Mouse (Mus musculus): ENCODE measurements around the gene Fam193b. TPM values are rescaled to one million over a fixed set of nuclear protein-coding genes. Genes with fewer than 3 reads are reported as not detected.

Fam193b gene
- polyA plus RNA-seq, 1 experiment from 2014 or later = 50.0 TPM

DNA sequence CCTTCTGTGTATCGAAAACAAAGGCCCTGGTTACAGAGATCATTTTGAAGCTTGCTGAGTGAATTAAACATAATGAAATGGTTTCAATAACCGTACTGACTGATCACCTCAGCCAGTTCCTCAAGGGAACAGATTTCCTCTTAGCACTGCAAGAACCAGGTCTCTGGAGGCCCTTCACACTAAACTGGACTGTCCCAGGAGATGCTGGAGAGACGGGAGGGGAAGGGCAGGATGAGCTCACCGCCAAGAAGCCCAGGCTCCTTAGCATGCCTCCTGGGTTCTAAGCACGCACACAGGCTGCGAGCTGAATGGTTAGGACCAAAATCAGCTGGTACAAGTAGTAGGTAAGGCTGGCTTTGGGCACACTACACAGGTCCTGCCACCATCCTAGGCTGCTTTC lies 3.9 kb downstream of the Fam193b start:
- WGBS = 82% methylated on average over 6 of the region's 6 CpGs
- Histone ChIP-seq H3K36me3 (ENCODE audit: control insufficient read depth, insufficient read depth, low read length) (peaks cover 35% of the 10 kb centered on the region), H3K9me3 (ENCODE audit: control insufficient read depth, low read length) (no peaks in the 10 kb centered on the region), H3K9ac (replicated peaks; ENCODE audit: low read length) (no peak overlapping the region), H3K4me3 (replicated peaks; ENCODE audit: low read depth, low read length) (no peak overlapping the region), H3K27ac (replicated peaks; ENCODE audit: low read depth, low read length) (no peak overlapping the region), H3K27me3 (ENCODE audit: control insufficient read depth, insufficient read depth, low read length) (no peaks in the 10 kb centered on the region), H3K4me1 (ENCODE audit: control insufficient read depth, insufficient read depth, low read length) (peaks cover 20% of the 10 kb centered on the region), H3K4me2 (ENCODE audit: low read length) (no peak overlapping the region)
- ATAC-seq (ENCODE audit: low FRiP score, low TSS enrichment) (no peak), DNase-seq (no peak)

DNA sequence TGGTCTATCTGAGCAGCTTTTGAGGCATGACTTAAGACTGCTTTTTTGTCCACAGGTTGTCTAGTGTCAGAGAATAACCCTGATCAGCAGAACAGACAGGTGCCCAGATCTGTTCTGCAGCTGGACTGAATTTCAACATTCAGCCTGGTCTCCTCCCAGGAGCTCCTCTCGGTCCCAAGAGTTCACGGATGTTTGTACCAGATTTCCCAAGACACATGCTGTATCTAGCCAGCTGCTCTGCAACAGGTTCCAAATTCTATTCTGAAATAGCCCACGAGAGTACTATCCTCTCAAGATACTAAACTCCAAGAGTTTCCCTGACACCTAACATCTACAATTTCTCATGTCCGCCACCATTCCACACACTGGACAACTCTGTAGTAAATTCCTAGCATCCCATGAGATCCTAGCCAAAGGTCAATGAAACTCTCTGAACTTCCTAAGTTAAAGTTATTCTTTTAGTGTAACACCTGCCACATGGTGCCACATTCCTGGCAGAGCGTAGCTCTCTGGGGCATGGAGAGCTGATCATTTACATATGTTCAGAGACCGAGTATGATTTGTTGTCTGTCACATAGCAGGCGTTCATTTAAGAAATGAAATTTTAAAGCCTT lies 7.5 kb downstream of the Fam193b start:
- 87% methylated on average over 7 of the region's 7 CpGs for WGBS
- Histone ChIP-seq H3K4me1 (ENCODE audit: control insufficient read depth, insufficient read depth, low read length) (peaks cover 1% of the 10 kb centered on the region; the same call in 1 of the 2 replicates), H3K27me3 (ENCODE audit: control insufficient read depth, insufficient read depth, low read length) (no peaks in the 10 kb centered on the region), H3K9ac (replicated peaks; ENCODE audit: low read length) (no peak overlapping the region), H3K9me3 (ENCODE audit: control insufficient read depth, low read length) (no peaks in the 10 kb centered on the region), H3K36me3 (ENCODE audit: control insufficient read depth, insufficient read depth, low read length) (peaks cover 36% of the 10 kb centered on the region), H3K4me3 (replicated peaks; ENCODE audit: low read depth, low read length) (no peak overlapping the region), H3K27ac (replicated peaks; ENCODE audit: low read depth, low read length) (no peak overlapping the region), H3K4me2 (ENCODE audit: low read length) (no peak overlapping the region)
- ATAC-seq (ENCODE audit: low FRiP score, low TSS enrichment) (no peak), DNase-seq (no peak)

DNA sequence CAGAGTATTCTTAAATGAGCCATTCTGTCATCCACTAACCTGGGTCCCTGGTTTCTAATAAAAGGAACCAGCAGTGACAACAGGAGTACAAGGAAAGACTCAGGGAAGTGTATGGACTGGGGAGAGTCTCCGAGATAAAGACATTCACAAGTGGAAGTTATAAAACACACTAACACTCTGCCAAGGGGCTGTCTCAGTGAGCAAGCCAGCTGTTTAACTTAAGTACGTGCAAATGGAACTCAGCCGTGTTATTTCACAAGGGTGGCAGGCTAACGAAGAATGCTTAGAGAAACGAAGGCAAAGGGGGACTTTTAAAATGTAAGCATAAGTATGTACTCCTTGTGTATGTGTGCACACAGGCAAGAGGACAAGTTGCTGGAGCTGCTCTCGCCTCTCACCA lies 13.4 kb downstream of the Fam193b start:
- Histone ChIP-seq H3K4me3 (replicated peaks; ENCODE audit: low read depth, low read length) (no peak overlapping the region), H3K27me3 (ENCODE audit: control insufficient read depth, insufficient read depth, low read length) (no peaks in the 10 kb centered on the region), H3K36me3 (ENCODE audit: control insufficient read depth, insufficient read depth, low read length) (peaks cover 49% of the 10 kb centered on the region), H3K4me2 (ENCODE audit: low read length) (no peak overlapping the region), H3K4me1 (ENCODE audit: control insufficient read depth, insufficient read depth, low read length) (no peaks in the 10 kb centered on the region), H3K27ac (replicated peaks; ENCODE audit: low read depth, low read length) (no peak overlapping the region), H3K9ac (replicated peaks; ENCODE audit: low read length) (no peak overlapping the region), H3K9me3 (ENCODE audit: control insufficient read depth, low read length) (no peaks in the 10 kb centered on the region)
- DNase-seq = no peak
- ATAC-seq (ENCODE audit: low FRiP score, low TSS enrichment) = no peak
- WGBS = 94% methylated on average over 6 of the region's 6 CpGs

GRCm38 (mm10) chr13:55555921-55556320 lies 15.0 kb downstream of the Fam193b start:
- ATAC-seq (ENCODE audit: low FRiP score, low TSS enrichment) = no peak
- H3K36me3 ChIP-seq (ENCODE audit: control insufficient read depth, insufficient read depth, low read length) = peaks cover 57% of the 10 kb centered on the region

DNA sequence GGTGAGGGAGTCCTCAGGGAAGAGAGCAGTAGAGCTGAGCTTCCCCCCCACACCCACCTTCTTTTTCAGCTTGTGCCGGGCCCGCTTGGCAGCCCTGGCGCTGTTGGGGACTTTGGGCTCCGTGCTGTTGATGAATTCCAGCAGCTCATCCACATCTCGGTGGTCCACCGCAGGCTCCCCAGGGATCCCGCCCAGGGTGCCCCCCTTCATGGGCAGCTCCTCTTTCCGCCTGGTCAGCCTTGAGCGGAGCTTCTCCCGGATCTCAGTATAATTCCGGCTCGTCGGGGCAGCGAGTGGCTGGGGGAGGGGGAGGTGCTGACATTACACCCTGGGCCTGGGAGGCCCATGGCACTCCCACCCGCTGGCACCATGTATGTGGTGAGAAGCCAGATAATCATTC lies 21.9 kb downstream of the Fam193b start:
- Histone ChIP-seq H3K4me2 (ENCODE audit: low read length) (no peak overlapping the region), H3K4me3 (replicated peaks; ENCODE audit: low read depth, low read length) (no peak overlapping the region), H3K4me1 (ENCODE audit: control insufficient read depth, insufficient read depth, low read length) (no peaks in the 10 kb centered on the region), H3K36me3 (ENCODE audit: control insufficient read depth, insufficient read depth, low read length) (peaks cover 97% of the 10 kb centered on the region), H3K9me3 (ENCODE audit: control insufficient read depth, low read length) (no peaks in the 10 kb centered on the region), H3K9ac (replicated peaks; ENCODE audit: low read length) (no peak overlapping the region), H3K27ac (replicated peaks; ENCODE audit: low read depth, low read length) (no peak overlapping the region), H3K27me3 (ENCODE audit: control insufficient read depth, insufficient read depth, low read length) (no peaks in the 10 kb centered on the region)
- WGBS = 89% methylated on average over 15 of the region's 15 CpGs
- ATAC-seq (ENCODE audit: low FRiP score, low TSS enrichment) = no peak
- DNase-seq = no peak

More at GRCm38 (mm10) chr13:55555921-55556320, 15.0 kb downstream of the Fam193b start:
- Histone ChIP-seq H3K27me3 (ENCODE audit: control insufficient read depth, insufficient read depth, low read length) (no peaks in the 10 kb centered on the region), H3K27ac (replicated peaks; ENCODE audit: low read depth, low read length) (no peak overlapping the region), H3K9ac (replicated peaks; ENCODE audit: low read length) (no peak overlapping the region), H3K4me1 (ENCODE audit: control insufficient read depth, insufficient read depth, low read length) (no peaks in the 10 kb centered on the region), H3K4me2 (ENCODE audit: low read length) (no peak overlapping the region), H3K4me3 (replicated peaks; ENCODE audit: low read depth, low read length) (no peak overlapping the region), H3K9me3 (ENCODE audit: control insufficient read depth, low read length) (no peaks in the 10 kb centered on the region)
- 96% methylated on average over 9 of the region's 9 CpGs for WGBS
- DNase-seq = no peak

GRCm38 (mm10) chr13:55548426-55548825 lies 22.5 kb downstream of the Fam193b start:
- H3K4me3 ChIP-seq (replicated peaks; ENCODE audit: low read depth, low read length) = no peak overlapping the region
- DNase-seq (no peak), ATAC-seq (ENCODE audit: low FRiP score, low TSS enrichment) (no peak)
- no peaks in the 10 kb centered on the region for H3K4me1 ChIP-seq (ENCODE audit: control insufficient read depth, insufficient read depth, low read length)
- H3K27me3 ChIP-seq (ENCODE audit: control insufficient read depth, insufficient read depth, low read length) = no peaks in the 10 kb centered on the region
- no peak overlapping the region for H3K4me2 ChIP-seq (ENCODE audit: low read length)
- WGBS = 93% methylated on average over 5 of the region's 5 CpGs
- H3K9ac ChIP-seq (replicated peaks; ENCODE audit: low read length) = no peak overlapping the region
- H3K27ac ChIP-seq (replicated peaks; ENCODE audit: low read depth, low read length) = no peak overlapping the region
- H3K36me3 ChIP-seq (ENCODE audit: control insufficient read depth, insufficient read depth, low read length) = peaks cover 97% of the 10 kb centered on the region
- no peaks in the 10 kb centered on the region for H3K9me3 ChIP-seq (ENCODE audit: control insufficient read depth, low read length)

- ATAC-seq (ENCODE audit: low FRiP score, low TSS enrichment) = no peak
- 96% methylated on average over 2 of the region's 2 CpGs for WGBS
Observed at GRCm38 (mm10) chr13:55547916-55548315, 23.0 kb downstream of the Fam193b start.

DNA sequence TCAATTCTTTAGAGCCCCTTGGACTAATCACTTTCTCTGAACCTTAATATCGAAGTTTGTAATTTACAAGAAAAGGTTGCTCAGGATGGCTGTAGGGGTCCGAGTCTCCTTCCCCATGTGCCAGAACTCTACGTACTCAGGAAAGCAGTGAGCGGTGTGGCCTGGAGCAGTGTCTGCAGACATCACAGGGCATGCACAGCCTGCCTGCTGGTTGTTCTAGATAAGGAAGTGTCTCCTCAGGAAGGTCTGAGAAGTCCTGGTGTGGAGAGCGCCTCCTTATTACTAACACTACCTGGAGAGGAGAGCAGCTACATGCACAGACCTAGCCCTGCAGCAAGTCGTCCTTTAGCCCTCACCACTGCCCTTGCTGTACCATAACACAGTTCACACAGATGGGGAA lies 26.1 kb downstream of the Fam193b start:
- Histone ChIP-seq H3K4me3 (replicated peaks; ENCODE audit: low read depth, low read length) (no peak overlapping the region), H3K27ac (replicated peaks; ENCODE audit: low read depth, low read length) (no peak overlapping the region), H3K9ac (replicated peaks; ENCODE audit: low read length) (no peak overlapping the region), H3K4me2 (ENCODE audit: low read length) (no peak overlapping the region), H3K9me3 (ENCODE audit: control insufficient read depth, low read length) (no peaks in the 10 kb centered on the region), H3K27me3 (ENCODE audit: control insufficient read depth, insufficient read depth, low read length) (no peaks in the 10 kb centered on the region), H3K4me1 (ENCODE audit: control insufficient read depth, insufficient read depth, low read length) (no peaks in the 10 kb centered on the region), H3K36me3 (ENCODE audit: control insufficient read depth, insufficient read depth, low read length) (peaks cover 100% of the 10 kb centered on the region)
- DNase-seq = no peak
- ATAC-seq (ENCODE audit: low FRiP score, low TSS enrichment) = no peak
- WGBS = 88% methylated on average over 6 of the region's 6 CpGs

More at GRCm38 (mm10) chr13:55547916-55548315, 23.0 kb downstream of the Fam193b start:
- Histone ChIP-seq H3K27me3 (ENCODE audit: control insufficient read depth, insufficient read depth, low read length) (no peaks in the 10 kb centered on the region), H3K4me3 (replicated peaks; ENCODE audit: low read depth, low read length) (no peak overlapping the region), H3K36me3 (ENCODE audit: control insufficient read depth, insufficient read depth, low read length) (peaks cover 97% of the 10 kb centered on the region), H3K27ac (replicated peaks; ENCODE audit: low read depth, low read length) (no peak overlapping the region), H3K4me1 (ENCODE audit: control insufficient read depth, insufficient read depth, low read length) (no peaks in the 10 kb centered on the region), H3K4me2 (ENCODE audit: low read length) (no peak overlapping the region), H3K9ac (replicated peaks; ENCODE audit: low read length) (no peak overlapping the region), H3K9me3 (ENCODE audit: control insufficient read depth, low read length) (no peaks in the 10 kb centered on the region)
- DNase-seq = no peak

DNA sequence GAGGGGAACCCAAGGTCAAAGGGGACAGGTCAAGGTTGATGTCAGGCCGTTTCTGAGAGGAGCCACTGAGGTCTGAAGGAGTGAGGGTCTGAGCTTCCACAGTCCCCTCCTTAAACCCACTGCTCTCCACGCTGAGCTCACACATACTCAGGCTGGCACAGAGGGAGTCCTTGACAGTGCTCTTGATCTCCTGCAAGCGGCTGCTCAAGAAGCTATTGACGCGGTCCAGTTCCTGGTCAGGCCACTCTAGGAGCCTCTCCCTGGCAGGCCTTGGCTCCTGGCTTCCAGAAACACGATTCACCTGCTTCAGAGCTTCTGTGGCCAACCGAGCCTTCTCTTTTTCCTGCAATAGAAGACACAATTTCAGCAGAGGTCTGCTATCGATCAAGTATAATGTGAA lies 27.5 kb downstream of the Fam193b start:
- no peaks in the 10 kb centered on the region for H3K4me1 ChIP-seq (ENCODE audit: control insufficient read depth, insufficient read depth, low read length)
- H3K27ac ChIP-seq (replicated peaks; ENCODE audit: low read depth, low read length) = no peak overlapping the region
- H3K4me2 ChIP-seq (ENCODE audit: low read length) = no peak overlapping the region
- H3K4me3 ChIP-seq (replicated peaks; ENCODE audit: low read depth, low read length) = no peak overlapping the region
- DNase-seq (no peak), ATAC-seq (ENCODE audit: low FRiP score, low TSS enrichment) (no peak)
- H3K36me3 ChIP-seq (ENCODE audit: control insufficient read depth, insufficient read depth, low read length) = peaks cover 100% of the 10 kb centered on the region
- H3K9me3 ChIP-seq (ENCODE audit: control insufficient read depth, low read length) = no peaks in the 10 kb centered on the region
- no peak overlapping the region for H3K9ac ChIP-seq (replicated peaks; ENCODE audit: low read length)
- no peaks in the 10 kb centered on the region for H3K27me3 ChIP-seq (ENCODE audit: control insufficient read depth, insufficient read depth, low read length)
- WGBS = 94% methylated on average over 8 of the region's 8 CpGs
